Mouse (Mus musculus) activated CD4-positive, CD25-positive, alpha-beta regulatory T cell, adult 4 months (primary cell): ENCODE results near the gene Efs. TPM values are rescaled to one million over a fixed set of nuclear protein-coding genes. Genes with fewer than 3 reads are reported as not detected.
"Not testable (repeated sequence)": the region's sequence is repeated elsewhere in the genome, so short reads cannot be mapped to it uniquely, and the experiment has no call there.

Experiments used
- ATAC-seq: one replicate; pipeline ENCODE4 v1.8.0; 2017
- polyA plus RNA-seq, 2 experiments: library from polyadenylated mRNA; unstranded; fragments of 100-300 nt; shearing (Covaris generic); gene quantifications; one replicate each; pipeline ENCODE4 v1.2.1; 2017

Gene Efs
- polyA plus RNA-seq, 2 experiments from 2014 or later = not detected

GRCm38 (mm10) chr14:54947008-54947407 is 21.1 kb upstream of the Efs start:
- not testable (repeated sequence) for ATAC-seq

- ATAC-seq = no peak
These were observed 20.2 kb upstream of the Efs start for GRCm38 (mm10) chr14:54945975-54946704.

GRCm38 (mm10) chr14:54944939-54945338 is 19.0 kb upstream of the Efs start:
- ATAC-seq = no peak

GRCm38 (mm10) chr14:54943971-54944370 is 18.0 kb upstream of the Efs start:
- no peak for ATAC-seq

GRCm38 (mm10) chr14:54942479-54942878 is 16.6 kb upstream of the Efs start:
- no peak for ATAC-seq

- no peak for ATAC-seq
These were observed 15.4 kb upstream of the Efs start for GRCm38 (mm10) chr14:54941024-54941978.

- no peak for ATAC-seq
These were observed 14.2 kb upstream of the Efs start for GRCm38 (mm10) chr14:54940176-54940530.

GRCm38 (mm10) chr14:54939434-54940175 is 13.7 kb upstream of the Efs start:
- ATAC-seq = no peak

- no peak for ATAC-seq
These were observed 12.7 kb upstream of the Efs start for GRCm38 (mm10) chr14:54938431-54939219.

GRCm38 (mm10) chr14:54937361-54938182 is 11.6 kb upstream of the Efs start:
- ATAC-seq = no peak

- ATAC-seq = no peak
These were observed 10.9 kb upstream of the Efs start for GRCm38 (mm10) chr14:54936831-54937160.

- no peak for ATAC-seq
These were observed 10.2 kb upstream of the Efs start, which contains the start of gene Cmtm5 for GRCm38 (mm10) chr14:54935904-54936830. Gene Cmtm5, plus strand, starts transcription at chr14:54936261.

GRCm38 (mm10) chr14:54932645-54933150 is 6.8 kb upstream of the Efs start, which contains the start of gene Il25:
Gene Il25, plus strand, starts transcription at chr14:54932695.
- ATAC-seq = no peak

GRCm38 (mm10) chr14:54930431-54930830 is 4.5 kb upstream of the Efs start:
- ATAC-seq = no peak

GRCm38 (mm10) chr14:54929801-54930200 is 3.9 kb upstream of the Efs start:
- no peak for ATAC-seq

GRCm38 (mm10) chr14:54927296-54927695 is 1.4 kb upstream of the Efs start:
- no peak for ATAC-seq

GRCm38 (mm10) chr14:54926401-54927158 is 654 bp upstream of the Efs start:
- no peak for ATAC-seq

GRCm38 (mm10) chr14:54924641-54925348 is 1.1 kb downstream of the Efs start:
- no peak for ATAC-seq
